Mouse (Mus musculus) heart, embryonic 10.5 days (tissue): ENCODE results near the gene Zfp651. TPM values are rescaled to one million over a fixed set of nuclear protein-coding genes. Genes with fewer than 3 reads are reported as not detected.

Experiments
- DNase-seq: peaks from one replicate; pipeline ENCODE4 v3.0.0-alpha.2; 2017; ENCODE audit warnings: low spot score
- H3K27ac ChIP-seq: fragments of 300-500 bp; sonication (generic); 2 replicates; pipeline ENCODE4 v1.5.1; 2016; ENCODE audit warnings: mild to moderate bottlenecking
- H3K27me3 ChIP-seq: fragments of 300-500 bp; sonication (generic); 2 replicates; pipeline ENCODE4 v1.6.1; 2016; ENCODE audit warnings: mild to moderate bottlenecking; ENCODE audit not compliant: poor library complexity, insufficient read depth, severe bottlenecking
- H3K36me3 ChIP-seq: fragments of 300-500 bp; sonication (generic); 2 replicates; pipeline ENCODE4 v1.6.1; 2016; ENCODE audit warnings: mild to moderate bottlenecking, moderate library complexity
- H3K4me1 ChIP-seq: fragments of 300-500 bp; sonication (generic); 2 replicates; pipeline ENCODE4 v1.6.1; 2016; ENCODE audit warnings: mild to moderate bottlenecking
- H3K4me3 ChIP-seq: fragments of 300-500 bp; sonication (generic); 2 replicates; pipeline ENCODE4 v1.5.1; 2016; ENCODE audit warnings: mild to moderate bottlenecking, moderate library complexity
- H3K9me3 ChIP-seq: fragments of 300-500 bp; sonication (generic); 2 replicates; pipeline ENCODE4 v1.6.1; 2016; ENCODE audit warnings: mild to moderate bottlenecking, moderate library complexity
- WGBS: fragments of 180-500 bp; shearing (Covaris S2); methylation state at CpG from one replicate; pipeline ENCODE4 v1.1.7; 2016; 5-methylcytosine and 5-hydroxymethylcytosine counted together
- polyA plus RNA-seq: library from polyadenylated mRNA; unstranded; fragments of >200 nt; fragmentation: Nextera tagmentation; extraction: Ambion mirVana; gene quantifications from 2 replicates; pipeline ENCODE4 v1.2.1, GENCODE M21; 2016

Gene Zfp651
- polyA plus RNA-seq, 1 experiment from 2014 or later, result 6.3 TPM

DNA sequence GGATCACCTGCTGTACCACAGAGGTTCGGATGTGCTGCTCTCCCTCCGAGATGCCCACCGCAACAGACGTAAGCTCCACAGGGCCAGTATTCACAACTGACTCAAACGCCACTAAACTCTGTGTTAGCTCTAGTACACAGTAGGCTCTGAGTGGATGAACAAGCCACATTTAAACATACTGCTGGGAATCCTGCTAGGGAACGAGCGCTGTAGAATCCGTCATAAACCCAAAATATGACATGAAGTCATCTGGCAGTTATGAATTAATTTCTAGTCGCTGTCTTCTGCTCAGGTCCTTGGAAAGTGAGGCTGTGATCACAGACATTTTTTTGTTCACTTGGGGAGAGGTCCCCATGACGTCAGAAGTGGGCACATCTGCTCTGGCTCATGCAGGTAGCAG lies 16.8 kb downstream of the Zfp651 start:
- H3K4me1 ChIP-seq, result peaks cover 21% of the 10 kb centered on the region
- no peak overlapping the region for H3K27ac ChIP-seq
- H3K36me3 ChIP-seq, result no peaks in the 10 kb centered on the region
- H3K4me3 ChIP-seq, result no peak overlapping the region
- peaks cover 59% of the 10 kb centered on the region for H3K27me3 ChIP-seq
- 79% methylated on average over 10 of the region's 10 CpGs for WGBS
- no peaks in the 10 kb centered on the region for H3K9me3 ChIP-seq
- no peak for DNase-seq

DNA sequence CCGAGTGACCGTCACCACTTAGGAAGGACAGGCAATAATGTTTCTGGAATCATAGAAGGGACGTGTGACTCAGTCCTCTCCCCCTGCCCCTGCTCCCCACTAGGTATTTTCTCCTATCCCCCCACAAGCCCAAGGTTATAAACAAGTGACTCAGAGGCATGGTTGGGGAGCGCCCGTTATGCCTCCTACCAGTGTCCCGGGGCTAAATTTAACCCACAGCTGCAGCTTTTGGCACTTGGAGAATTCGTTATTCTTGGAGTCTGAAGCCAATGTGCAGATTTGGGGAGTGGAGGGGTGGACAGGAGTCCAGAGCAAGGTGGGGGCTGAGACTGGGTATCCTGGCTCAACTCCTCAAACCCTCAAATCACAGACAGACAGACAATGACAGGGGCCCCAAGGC lies 17.4 kb downstream of the Zfp651 start:
- peaks cover 21% of the 10 kb centered on the region for H3K4me1 ChIP-seq
- peaks cover 59% of the 10 kb centered on the region for H3K27me3 ChIP-seq
- 64% methylated on average over 7 of the region's 7 CpGs for WGBS
- H3K36me3 ChIP-seq, result no peaks in the 10 kb centered on the region
- H3K27ac ChIP-seq, result no peak overlapping the region
- DNase-seq, result no peak
- no peak overlapping the region for H3K4me3 ChIP-seq
- no peaks in the 10 kb centered on the region for H3K9me3 ChIP-seq

GRCm38 (mm10) chr9:121777484-121778065 lies 18.4 kb downstream of the Zfp651 start, which contains the start of gene Klhl40:
Gene Klhl40, plus strand, starts transcription at chr9:121777607.
- H3K27me3 ChIP-seq, result peaks cover 62% of the 10 kb centered on the region
- H3K4me3 ChIP-seq, result peak within 1 kb of the TSS; percentile 58
- 14% methylated on average over 30 of the region's 30 CpGs for WGBS

GRCm38 (mm10) chr9:121778066-121778624 lies 19.0 kb downstream of the Zfp651 start:
- H3K27ac ChIP-seq, result peak overlapping the region; percentile 36; the same call in 1 of the 2 replicates
- peaks cover 62% of the 10 kb centered on the region for H3K27me3 ChIP-seq
- peak overlapping the region; percentile 58 for H3K4me3 ChIP-seq
- DNase-seq, result no peak
- 13% methylated on average over 54 of the region's 54 CpGs for WGBS
- H3K9me3 ChIP-seq, result no peaks in the 10 kb centered on the region
- peaks cover 21% of the 10 kb centered on the region for H3K4me1 ChIP-seq
- no peaks in the 10 kb centered on the region for H3K36me3 ChIP-seq

More at GRCm38 (mm10) chr9:121777484-121778065, 18.4 kb downstream of the Zfp651 start, which contains the start of gene Klhl40:
- no peaks in the 10 kb centered on the region for H3K9me3 ChIP-seq
- peak within 1 kb of the TSS; percentile 36; the same call in 1 of the 2 replicates for H3K27ac ChIP-seq
- H3K36me3 ChIP-seq, result no peaks in the 10 kb centered on the region
- DNase-seq, result no peak
- peaks cover 21% of the 10 kb centered on the region for H3K4me1 ChIP-seq

DNA sequence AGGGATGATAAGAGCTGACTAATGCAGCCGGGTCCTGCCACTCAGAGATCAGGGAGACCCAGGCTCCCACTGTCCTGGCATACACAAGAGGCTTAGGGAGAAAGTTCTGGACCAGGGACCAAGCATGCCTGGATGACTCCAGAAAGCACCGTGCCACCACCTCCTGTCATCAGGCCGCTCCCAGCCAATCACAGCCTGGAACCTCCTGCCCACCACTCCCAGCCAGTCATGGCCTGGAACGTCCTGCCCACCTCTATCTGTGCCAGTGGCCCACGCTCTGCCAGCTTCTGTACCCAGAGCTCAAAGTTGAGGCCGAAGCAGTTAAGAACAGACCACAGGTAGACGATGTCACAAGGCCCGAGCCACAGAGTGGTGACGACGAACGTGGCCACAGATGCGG lies 25.7 kb downstream of the Zfp651 start:
- DNase-seq, result no peak
- 83% methylated on average over 12 of the region's 12 CpGs for WGBS
- no peak overlapping the region for H3K27ac ChIP-seq

GRCm38 (mm10) chr9:121785261-121785660 lies 26.1 kb downstream of the Zfp651 start:
- WGBS, result 79% methylated on average over 8 of the region's 8 CpGs
- Histone ChIP-seq H3K36me3 (no peaks in the 10 kb centered on the region), H3K4me3 (no peak overlapping the region), H3K9me3 (no peaks in the 10 kb centered on the region), H3K27me3 (peaks cover 56% of the 10 kb centered on the region), H3K27ac (no peak overlapping the region), H3K4me1 (no peaks in the 10 kb centered on the region)
- DNase-seq, result no peak

More for the DNA sequence above, 25.7 kb downstream of the Zfp651 start:
- no peak overlapping the region for H3K4me3 ChIP-seq
- H3K27me3 ChIP-seq, result peaks cover 56% of the 10 kb centered on the region
- H3K36me3 ChIP-seq, result no peaks in the 10 kb centered on the region
- no peaks in the 10 kb centered on the region for H3K9me3 ChIP-seq
- H3K4me1 ChIP-seq, result no peaks in the 10 kb centered on the region

GRCm38 (mm10) chr9:121786359-121786758 lies 27.2 kb downstream of the Zfp651 start:
- peaks cover 57% of the 10 kb centered on the region for H3K27me3 ChIP-seq
- WGBS, result 66% methylated on average over 2 of the region's 2 CpGs
- DNase-seq, result no peak
- H3K4me1 ChIP-seq, result peaks cover 6% of the 10 kb centered on the region
- no peak overlapping the region for H3K4me3 ChIP-seq
- no peak overlapping the region for H3K27ac ChIP-seq
- H3K36me3 ChIP-seq, result no peaks in the 10 kb centered on the region
- no peaks in the 10 kb centered on the region for H3K9me3 ChIP-seq

DNA sequence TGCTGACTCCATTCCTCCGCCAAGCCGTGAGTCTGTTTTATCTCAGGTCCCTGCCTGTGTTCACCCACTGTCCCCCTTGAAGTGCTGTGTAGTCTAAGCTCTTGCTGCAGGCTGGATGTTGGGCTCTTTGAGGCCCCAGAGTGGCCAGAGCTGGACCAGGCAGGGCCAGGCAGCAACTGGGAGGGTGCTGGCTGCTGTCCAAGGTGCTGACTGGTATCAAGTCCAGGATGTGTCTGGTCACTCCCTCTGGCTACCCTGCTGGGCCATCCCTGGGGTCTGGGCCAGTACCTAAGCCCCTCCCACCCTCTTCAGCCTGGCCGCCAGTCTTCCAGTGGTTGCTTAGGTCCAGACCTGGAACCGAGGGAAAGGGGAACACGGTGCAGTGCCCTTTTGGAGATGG lies 32.1 kb downstream of the Zfp651 start:
- Histone ChIP-seq H3K27me3 (peaks cover 67% of the 10 kb centered on the region), H3K4me3 (peak overlapping the region; percentile 25; the same call in 1 of the 2 replicates), H3K4me1 (peaks cover 32% of the 10 kb centered on the region), H3K9me3 (no peaks in the 10 kb centered on the region), H3K36me3 (no peaks in the 10 kb centered on the region), H3K27ac (no peak overlapping the region; the same call in 1 of the 2 replicates)
- WGBS, result 14% methylated on average over 5 of the region's 5 CpGs
- peak; percentile 90 for DNase-seq

GRCm38 (mm10) chr9:121791757-121792521 lies 32.8 kb downstream of the Zfp651 start, which contains the start of gene Hhatl:
Gene Hhatl, minus strand, starts transcription at chr9:121792507.
- Histone ChIP-seq H3K9me3 (no peaks in the 10 kb centered on the region), H3K36me3 (no peaks in the 10 kb centered on the region), H3K27me3 (peaks cover 65% of the 10 kb centered on the region), H3K4me3 (peak within 1 kb of the TSS; percentile 25; the same call in 1 of the 2 replicates), H3K27ac (no peak within 1 kb of the TSS), H3K4me1 (peaks cover 32% of the 10 kb centered on the region)
- no peak for DNase-seq
- 42% methylated on average over 24 of the region's 24 CpGs for WGBS

- no peaks in the 10 kb centered on the region for H3K9me3 ChIP-seq
- H3K4me1 ChIP-seq, result peaks cover 46% of the 10 kb centered on the region
- H3K4me3 ChIP-seq, result no peak overlapping the region
- H3K36me3 ChIP-seq, result no peaks in the 10 kb centered on the region
- no peak for DNase-seq
- WGBS, result 59% methylated on average over 1 of the region's 1 CpGs
- H3K27me3 ChIP-seq, result peaks cover 58% of the 10 kb centered on the region
- H3K27ac ChIP-seq, result no peak overlapping the region
These were observed 35.9 kb downstream of the Zfp651 start for GRCm38 (mm10) chr9:121794972-121795539.

DNA sequence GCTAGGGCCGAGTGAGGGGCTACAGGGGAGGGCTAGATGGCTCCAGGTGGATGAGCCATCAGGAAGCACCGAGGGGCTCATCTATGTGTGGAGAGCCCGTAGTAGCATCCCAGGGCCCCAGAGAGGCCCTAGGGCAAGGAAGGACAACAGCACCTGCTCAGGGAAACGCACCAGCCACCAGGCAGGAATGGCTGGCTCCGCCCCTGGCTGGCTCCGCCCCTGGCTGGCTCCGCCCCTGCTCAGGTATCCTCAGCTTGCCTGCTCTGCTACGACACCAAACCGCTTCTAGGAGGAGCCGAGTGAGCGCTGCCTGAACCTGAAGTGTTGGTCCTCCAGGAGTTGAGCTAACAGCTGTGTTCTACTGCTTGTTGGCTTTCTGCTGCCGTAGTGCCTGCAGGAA lies 38.6 kb downstream of the Zfp651 start:
- no peak for DNase-seq
- WGBS, result 16% methylated on average over 12 of the region's 12 CpGs
- H3K4me3 ChIP-seq, result no peak overlapping the region

DNA sequence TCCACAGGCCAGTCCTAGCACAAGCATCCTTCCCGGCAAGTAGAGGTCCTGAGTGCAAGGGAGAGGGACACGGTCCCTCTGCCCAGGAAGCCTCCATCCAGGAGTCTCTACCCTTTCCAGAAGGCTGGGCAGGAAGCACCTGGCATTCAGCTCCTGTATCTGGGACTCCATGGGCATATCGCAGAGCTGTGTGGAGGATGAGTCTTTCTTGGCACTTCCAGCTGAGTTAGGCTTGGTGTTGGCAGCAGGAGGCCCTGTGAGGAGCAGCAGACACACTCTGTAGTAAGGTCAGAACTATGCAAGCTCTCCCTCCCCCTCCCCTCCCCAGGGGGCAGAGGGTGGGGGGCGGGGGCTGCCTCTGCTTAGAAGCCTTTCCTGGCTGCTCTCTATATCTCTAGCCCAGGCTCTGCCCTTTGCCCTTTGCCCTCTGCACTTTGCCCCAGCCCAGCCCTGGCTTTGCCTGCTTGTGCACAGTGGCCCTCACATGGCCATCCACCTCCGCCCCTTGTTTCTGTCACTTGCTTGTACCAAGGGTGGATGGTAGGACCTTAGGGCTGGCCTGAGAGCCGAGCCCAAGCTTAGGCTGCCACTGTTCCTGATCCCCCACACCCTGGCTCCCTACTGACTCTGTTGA lies 39.9 kb downstream of the Zfp651 start:
- H3K9me3 ChIP-seq, result no peaks in the 10 kb centered on the region
- no peaks in the 10 kb centered on the region for H3K36me3 ChIP-seq
- peaks cover 41% of the 10 kb centered on the region for H3K4me1 ChIP-seq
- no peak overlapping the region for H3K4me3 ChIP-seq
- peaks cover 42% of the 10 kb centered on the region for H3K27me3 ChIP-seq
- no peak overlapping the region for H3K27ac ChIP-seq
- 38% methylated on average over 6 of the region's 6 CpGs for WGBS
- DNase-seq, result no peak

More for the DNA sequence above, 38.6 kb downstream of the Zfp651 start:
- no peaks in the 10 kb centered on the region for H3K9me3 ChIP-seq
- peaks cover 45% of the 10 kb centered on the region for H3K27me3 ChIP-seq
- no peaks in the 10 kb centered on the region for H3K36me3 ChIP-seq
- H3K27ac ChIP-seq, result no peak overlapping the region
- H3K4me1 ChIP-seq, result peaks cover 32% of the 10 kb centered on the region
